Mouse (Mus musculus) limb, embryonic 14.5 days (tissue): ENCODE measurements around the gene Asic2. TPM values are rescaled to one million over a fixed set of nuclear protein-coding genes. Genes with fewer than 3 reads are reported as not detected.

ENCODE experiments used
- ATAC-seq: fragments of 200-750 bp; cut with Nextera tagmentation; 2 replicates; pipeline ENCODE4 v1.8.0; 2017; ENCODE audit warnings: low read depth, moderate number of reproducible peaks, moderate TSS enrichment; ENCODE audit not compliant: low FRiP score
- DNase-seq: peaks from one replicate; pipeline ENCODE4 v3.0.0-alpha.2; 2015; ENCODE audit warnings: low spot score
- H3K27ac ChIP-seq: fragments of 300-500 bp; sonication (generic); replicated peaks from 2 replicates; pipeline ENCODE4 v1.5.1; 2014; ENCODE audit warnings: low read depth, mild to moderate bottlenecking, low read length, moderate library complexity, mixed read lengths
- H3K27me3 ChIP-seq: fragments of 300-500 bp; sonication (generic); 2 replicates; pipeline ENCODE4 v1.6.1; 2014; ENCODE audit warnings: low read length, mixed read lengths; ENCODE audit not compliant: control insufficient read depth, insufficient read depth
- H3K36me3 ChIP-seq: fragments of 300-500 bp; sonication (generic); 2 replicates; pipeline ENCODE4 v1.6.1; 2014; ENCODE audit warnings: mild to moderate bottlenecking, low read length, moderate library complexity, mixed read lengths; ENCODE audit not compliant: control insufficient read depth, insufficient read depth
- H3K4me1 ChIP-seq: fragments of 300-500 bp; sonication (generic); 2 replicates; pipeline ENCODE4 v1.6.1; 2014; ENCODE audit warnings: antibody characterized with exemption, low read length, mixed read lengths; ENCODE audit not compliant: control insufficient read depth, insufficient read depth
- H3K4me2 ChIP-seq: fragments of 300-500 bp; sonication (generic); replicated peaks from 2 replicates; pipeline ENCODE4 v1.6.1; 2014; ENCODE audit warnings: low read depth, mild to moderate bottlenecking, low read length, moderate library complexity; ENCODE audit not compliant: severe bottlenecking
- H3K4me3 ChIP-seq: fragments of 300-500 bp; sonication (generic); replicated peaks from 2 replicates; pipeline ENCODE4 v1.5.1; 2014; ENCODE audit warnings: low read length
- H3K9ac ChIP-seq: fragments of 300-500 bp; sonication (generic); 2 replicates; pipeline ENCODE4 v1.6.1; 2014; ENCODE audit warnings: mild to moderate bottlenecking, low read depth, low read length, moderate library complexity; ENCODE audit not compliant: severe bottlenecking
- H3K9me3 ChIP-seq: fragments of 300-500 bp; sonication (generic); 2 replicates; pipeline ENCODE4 v1.6.1; 2016; ENCODE audit warnings: low read length; ENCODE audit not compliant: control insufficient read depth
- POLR2A ChIP-seq: fragments of 200-500 bp; IDR thresholded peaks from 2 replicates; pipeline ENCODE4 v1.8.0; 2012; ENCODE audit warnings: inconsistent platforms, mild to moderate bottlenecking, moderate library complexity, borderline replicate concordance; ENCODE audit not compliant: insufficient read depth, insufficient read length; ENCODE audit errors: extremely low read depth
- WGBS: fragments of 180-500 bp; shearing (Covaris S2); extraction: QIAGEN DNeasy Blood & Tissue Kit; methylation state at CpG from one replicate; pipeline ENCODE4 v1.1.7; 2014; 5-methylcytosine and 5-hydroxymethylcytosine counted together
- polyA plus RNA-seq, 2 experiments: library from polyadenylated mRNA; depleted of rRNA in 1 of 2; stranded (reverse) in 1 of 2; unstranded in 1 of 2; fragments of >200 nt; fragmentation: Nextera tagmentation in 1 of 2; extraction: Ambion mirVana in 1 of 2; gene quantifications; 2 replicates each; pipeline versions ENCODE4 v1.2.1 to v1.2.3; 2012 to 2014

Asic2 gene
- polyA plus RNA-seq, 2 experiments = 0.72 to 1.3 TPM

DNA sequence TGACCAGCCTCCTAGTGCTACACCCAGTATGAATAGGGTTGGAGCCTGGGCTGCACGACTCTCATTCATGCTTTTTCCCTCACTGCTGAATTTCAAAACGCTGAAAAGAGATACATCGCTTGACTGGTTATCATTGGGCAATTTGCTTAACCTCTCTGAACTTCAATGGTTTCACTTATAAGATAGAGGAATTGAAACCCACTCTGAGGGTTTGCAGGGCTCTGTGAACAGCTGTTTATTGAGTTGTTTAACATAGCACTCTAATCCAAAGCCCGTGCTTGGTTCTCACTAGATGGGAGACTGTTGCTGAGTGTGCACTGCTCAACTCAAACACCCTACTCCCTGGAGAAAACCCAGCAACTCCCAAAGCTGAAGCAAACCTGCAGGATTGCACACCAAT lies 776.1 kb downstream of the Asic2 start:
- Histone ChIP-seq H3K9me3 (no peaks in the 10 kb centered on the region), H3K9ac (no peak overlapping the region), H3K36me3 (no peaks in the 10 kb centered on the region), H3K27ac (no peak overlapping the region), H3K4me1 (no peaks in the 10 kb centered on the region), H3K27me3 (no peaks in the 10 kb centered on the region), H3K4me3 (no peak overlapping the region), H3K4me2 (no peak overlapping the region)
- 81% methylated on average over 4 of the region's 4 CpGs for WGBS
- no peak for DNase-seq
- no peak for ATAC-seq
- no peak for TF ChIP-seq POLR2A

DNA sequence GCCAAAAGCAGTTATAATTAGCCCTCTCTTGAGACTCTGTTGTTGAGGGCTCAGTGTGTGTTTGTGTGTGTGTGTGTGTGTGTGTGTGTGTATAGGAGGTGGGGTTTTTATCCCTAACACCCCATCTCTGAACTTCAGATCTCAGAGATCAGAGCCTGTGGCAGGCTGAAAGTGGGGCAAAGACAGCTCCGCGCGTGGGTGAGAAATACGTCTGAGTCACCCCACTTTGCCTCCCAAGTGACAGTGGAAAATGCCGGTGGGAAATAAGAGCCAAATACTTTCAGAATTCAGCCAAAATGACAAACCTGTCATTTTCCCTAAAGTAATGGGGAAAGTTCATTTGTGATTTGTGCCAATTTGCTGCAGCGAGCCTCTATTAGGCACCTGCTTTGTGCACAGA lies 779.2 kb downstream of the Asic2 start:
- Histone ChIP-seq H3K27ac (no peak overlapping the region), H3K27me3 (no peaks in the 10 kb centered on the region), H3K9ac (no peak overlapping the region), H3K4me3 (no peak overlapping the region), H3K9me3 (no peaks in the 10 kb centered on the region), H3K4me1 (no peaks in the 10 kb centered on the region), H3K36me3 (no peaks in the 10 kb centered on the region), H3K4me2 (no peak overlapping the region)
- no peak for ATAC-seq
- no peak for DNase-seq
- whole genome bisulfite sequencing = 98% methylated on average over 6 of the region's 6 CpGs
- no peak for TF ChIP-seq POLR2A

DNA sequence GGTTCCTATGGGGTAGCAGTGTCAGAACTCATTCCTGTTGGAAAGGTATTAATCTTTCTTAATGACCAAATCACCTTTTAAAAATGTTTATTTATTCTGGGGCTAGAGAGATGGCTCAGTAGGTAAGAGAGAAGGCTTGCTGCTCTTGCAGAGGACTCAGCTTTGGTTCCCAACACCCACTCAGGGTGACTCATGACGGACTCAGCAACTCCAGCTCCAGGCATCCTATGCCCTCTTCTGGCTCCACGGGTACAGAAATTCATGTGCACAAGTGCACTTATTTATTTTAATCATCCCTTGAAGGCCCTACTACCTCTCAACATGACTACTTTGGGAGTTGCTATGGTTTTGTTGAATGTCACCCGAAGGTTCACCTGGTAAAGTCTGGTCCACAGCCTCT lies 780.4 kb downstream of the Asic2 start:
- Histone ChIP-seq H3K36me3 (no peaks in the 10 kb centered on the region), H3K4me2 (no peak overlapping the region), H3K4me1 (no peaks in the 10 kb centered on the region), H3K27ac (no peak overlapping the region), H3K4me3 (no peak overlapping the region), H3K27me3 (no peaks in the 10 kb centered on the region), H3K9ac (no peak overlapping the region), H3K9me3 (no peaks in the 10 kb centered on the region)
- TF ChIP-seq POLR2A = no peak
- ATAC-seq (no peak), DNase-seq (no peak)
- 80% methylated on average over 3 of the region's 3 CpGs for WGBS

DNA sequence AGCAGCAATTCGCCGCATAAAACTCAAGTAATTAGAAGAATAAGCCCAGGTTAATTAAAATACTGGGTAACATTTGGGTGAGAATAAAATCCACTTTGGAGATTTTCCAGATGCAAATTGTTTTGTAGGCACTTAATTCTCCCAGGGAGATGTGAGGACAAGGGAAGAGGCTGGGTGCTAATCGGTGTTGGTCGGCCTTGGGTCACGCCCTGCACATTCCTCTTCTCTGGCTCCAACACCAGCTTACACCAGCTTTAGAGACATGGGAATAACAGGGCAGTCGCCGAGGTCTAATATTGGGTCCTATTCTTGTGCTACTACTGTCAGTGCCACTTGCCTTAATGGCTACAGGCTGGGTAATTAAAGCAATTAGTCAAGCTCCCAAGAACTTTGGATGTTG lies 783.5 kb downstream of the Asic2 start:
- Histone ChIP-seq H3K9ac (no peak overlapping the region), H3K9me3 (no peaks in the 10 kb centered on the region), H3K27ac (no peak overlapping the region), H3K4me3 (no peak overlapping the region), H3K36me3 (no peaks in the 10 kb centered on the region), H3K27me3 (no peaks in the 10 kb centered on the region), H3K4me2 (no peak overlapping the region), H3K4me1 (no peaks in the 10 kb centered on the region)
- WGBS = 51% methylated on average over 7 of the region's 7 CpGs
- TF ChIP-seq POLR2A = no peak
- no peak for DNase-seq
- no peak for ATAC-seq

DNA sequence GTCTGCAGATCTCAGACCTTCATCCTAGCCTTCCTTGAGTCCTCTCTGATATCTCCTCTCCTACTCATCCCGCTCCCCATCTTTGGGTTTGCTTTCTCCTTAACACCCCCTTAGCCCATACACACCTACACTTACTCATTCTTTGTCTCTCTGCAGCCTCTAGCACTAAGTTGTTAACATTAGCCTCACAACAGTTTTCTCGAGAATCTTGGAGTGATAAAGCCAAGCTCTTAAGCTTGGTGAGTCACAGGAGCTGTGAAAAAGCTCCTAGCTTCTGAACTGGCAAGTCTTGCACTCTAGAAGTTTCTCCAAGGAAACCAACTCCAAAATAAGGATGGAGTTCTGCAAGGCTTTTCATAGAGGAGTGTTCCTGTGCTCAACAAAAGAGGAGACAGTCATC lies 803.4 kb downstream of the Asic2 start:
- Histone ChIP-seq H3K27ac (no peak overlapping the region), H3K4me3 (no peak overlapping the region), H3K27me3 (no peaks in the 10 kb centered on the region), H3K9me3 (no peaks in the 10 kb centered on the region), H3K4me2 (no peak overlapping the region), H3K9ac (no peak overlapping the region), H3K36me3 (no peaks in the 10 kb centered on the region), H3K4me1 (no peaks in the 10 kb centered on the region)
- ATAC-seq (no peak), DNase-seq (no peak)
- TF ChIP-seq POLR2A = no peak
- 80% methylated on average over 2 of the region's 2 CpGs for WGBS

DNA sequence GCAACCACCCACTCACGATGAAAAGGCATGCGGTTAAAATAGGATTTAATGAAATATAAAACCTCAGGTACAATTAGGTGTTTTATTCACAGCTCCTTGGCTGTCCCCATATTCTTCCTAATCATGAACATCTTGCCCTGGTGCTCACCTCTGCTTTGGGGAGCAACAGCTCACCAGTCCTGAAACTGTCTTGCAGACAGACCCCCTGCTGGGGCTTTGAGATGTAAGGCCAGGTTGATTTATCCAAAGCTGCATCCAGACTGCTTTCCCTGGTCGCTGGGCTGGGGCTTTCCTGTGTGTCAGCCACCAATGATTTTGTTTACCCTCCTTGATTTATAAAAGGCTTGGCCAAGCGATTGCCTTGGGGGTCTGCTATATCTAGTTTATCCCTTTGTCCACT lies 805.2 kb downstream of the Asic2 start:
- no peak for ATAC-seq
- no peak overlapping the region for H3K9ac ChIP-seq
- H3K9me3 ChIP-seq = no peaks in the 10 kb centered on the region
- 27% methylated on average over 4 of the region's 4 CpGs for WGBS
- TF ChIP-seq POLR2A = no peak
- no peak overlapping the region for H3K4me2 ChIP-seq
- H3K4me1 ChIP-seq = no peaks in the 10 kb centered on the region
- no peak overlapping the region for H3K27ac ChIP-seq
- H3K36me3 ChIP-seq = no peaks in the 10 kb centered on the region
- no peaks in the 10 kb centered on the region for H3K27me3 ChIP-seq
- DNase-seq = no peak
- H3K4me3 ChIP-seq = no peak overlapping the region
